Mouse (Mus musculus): Measurements from ENCODE around the gene Maf.

Maf gene

GRCm38 (mm10) chr8:115707731-115708590, at the start of gene Maf:
Gene Maf, minus strand, starts transcription at chr8:115707794.
- DNase-seq (ENCODE audit: low spot score in 2 of 2), result peak; percentile 78

GRCm38 (mm10) chr8:115756965-115757364, 49.4 kb upstream of the Maf start:
- no peak for DNase-seq (ENCODE audit: low spot score in 2 of 2)

DNA sequence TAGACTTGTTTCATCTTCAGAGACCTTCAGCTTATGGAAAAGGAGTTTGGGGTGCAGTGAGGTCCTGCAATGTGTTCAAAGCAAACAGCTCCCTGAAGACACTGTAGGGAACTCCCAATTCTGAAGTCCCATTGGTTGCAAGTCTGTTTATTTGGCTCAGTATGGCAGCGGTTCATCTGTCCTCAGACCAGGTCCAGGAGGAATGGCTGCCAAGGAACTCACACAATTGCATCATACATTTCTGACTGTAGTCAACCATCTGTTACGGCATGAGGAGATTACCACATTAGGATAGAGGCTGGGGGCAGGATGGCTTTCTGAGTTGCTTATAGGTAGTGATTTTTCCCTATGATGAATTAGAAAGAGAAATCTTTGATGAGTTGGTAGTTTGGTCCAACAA, 48.4 kb upstream of the Maf start:
- DNase-seq (ENCODE audit: low spot score in 2 of 2), result no peak

DNA sequence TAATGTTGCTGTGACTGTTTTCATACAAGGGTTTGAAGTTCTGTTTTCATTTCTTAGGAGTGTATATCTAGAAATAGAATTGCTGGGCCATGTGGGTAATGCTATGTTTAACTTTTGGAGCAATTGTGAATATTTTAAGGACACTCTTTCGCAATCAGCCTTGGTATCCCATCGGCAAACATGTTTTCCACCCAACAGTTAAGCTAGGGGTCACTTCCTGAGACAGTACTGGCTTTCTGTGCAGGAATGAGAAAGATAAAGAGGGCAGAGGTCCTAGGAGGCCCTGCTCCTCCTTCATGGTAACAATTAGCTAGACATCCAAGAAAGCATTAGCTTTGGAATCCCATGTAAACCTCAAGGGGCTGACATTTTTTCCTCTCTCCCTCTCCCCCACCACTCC, 47.1 kb upstream of the Maf start:
- no peak for DNase-seq (ENCODE audit: low spot score in 2 of 2)

DNA sequence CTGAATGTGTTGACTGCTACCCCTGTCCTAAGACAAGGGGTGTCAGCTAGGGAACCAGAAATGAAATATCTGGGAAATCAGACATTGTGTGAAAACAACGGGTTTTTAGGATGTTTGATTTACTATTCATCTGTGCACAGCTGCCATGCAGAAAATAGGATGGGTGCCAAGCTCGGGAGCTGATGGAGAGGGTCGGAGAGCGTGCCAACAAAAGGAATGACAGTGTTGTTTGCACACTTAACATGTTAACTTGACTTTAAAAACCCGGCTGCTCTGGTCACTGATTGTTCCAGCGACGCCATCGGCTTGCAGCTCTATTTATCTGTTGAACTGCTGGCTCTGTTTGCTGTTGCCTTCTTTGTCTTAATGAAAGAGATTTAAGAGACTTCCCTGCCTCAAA, 46.2 kb upstream of the Maf start:
- no peak for DNase-seq (ENCODE audit: low spot score in 2 of 2)

DNA sequence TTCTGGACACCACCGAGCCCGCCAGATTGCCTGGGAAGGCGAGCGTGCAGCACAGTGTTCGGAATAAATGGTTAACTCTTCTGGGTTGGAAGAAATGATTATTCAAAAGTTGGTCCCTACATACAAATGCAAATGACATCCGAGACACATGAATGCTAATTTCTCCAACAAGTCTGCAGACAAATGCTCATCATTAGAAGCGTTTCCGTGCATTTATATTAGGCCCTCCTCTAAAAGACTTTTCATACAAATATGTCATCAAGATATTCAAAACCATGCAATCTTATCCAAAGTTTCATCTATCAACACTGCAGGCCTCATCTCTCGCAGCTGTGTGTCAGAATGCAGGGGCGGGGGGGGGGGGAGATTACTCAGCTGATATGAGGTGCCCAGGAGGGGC, 39.8 kb upstream of the Maf start:
- no peak for DNase-seq (ENCODE audit: low spot score in 2 of 2)

DNA sequence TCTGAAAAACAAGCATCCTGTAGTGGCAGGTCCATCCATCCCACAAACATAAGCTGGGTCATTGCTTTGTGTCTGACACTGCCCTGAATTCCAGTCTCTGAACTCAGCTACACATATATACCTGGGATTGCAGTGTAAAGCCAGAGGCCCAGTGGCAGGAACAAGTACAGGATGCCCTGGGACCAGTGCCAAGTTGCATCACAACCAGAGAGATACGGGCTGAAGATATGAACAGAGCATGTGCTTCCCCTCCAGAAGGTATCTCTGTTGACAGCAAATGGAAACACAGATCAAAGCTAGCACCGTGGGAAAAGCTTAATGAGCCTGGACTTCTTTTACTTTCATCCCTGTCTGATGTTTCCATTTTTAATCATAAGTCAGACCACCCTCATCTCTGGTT, 38.1 kb upstream of the Maf start:
- no peak for DNase-seq (ENCODE audit: low spot score in 2 of 2)

DNA sequence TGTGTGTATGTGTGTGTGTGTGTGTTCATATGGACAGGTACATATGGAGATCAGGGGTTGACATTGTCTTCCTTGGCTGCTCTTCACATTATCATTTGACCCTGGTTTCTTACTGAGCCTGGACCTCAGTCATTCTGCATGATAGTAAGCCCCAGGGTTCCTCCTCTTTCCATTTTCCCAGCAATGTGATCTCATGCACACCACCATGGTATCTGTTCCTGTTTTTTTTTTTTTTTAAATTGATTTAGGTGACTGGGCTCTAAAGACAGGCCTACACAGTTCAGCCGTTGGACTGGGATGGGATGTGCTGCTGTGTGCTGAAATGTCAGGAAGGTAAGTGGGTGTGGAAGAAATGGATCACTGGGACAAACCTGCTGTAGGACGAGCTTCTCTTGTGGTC, 35.8 kb upstream of the Maf start:
- DNase-seq (ENCODE audit: low spot score in 2 of 2), result no peak

GRCm38 (mm10) chr8:115742646-115743045, 35.1 kb upstream of the Maf start:
- DNase-seq (ENCODE audit: low spot score in 2 of 2), result no peak

GRCm38 (mm10) chr8:115741964-115742363, 34.4 kb upstream of the Maf start:
- DNase-seq (ENCODE audit: low spot score in 2 of 2), result no peak

DNA sequence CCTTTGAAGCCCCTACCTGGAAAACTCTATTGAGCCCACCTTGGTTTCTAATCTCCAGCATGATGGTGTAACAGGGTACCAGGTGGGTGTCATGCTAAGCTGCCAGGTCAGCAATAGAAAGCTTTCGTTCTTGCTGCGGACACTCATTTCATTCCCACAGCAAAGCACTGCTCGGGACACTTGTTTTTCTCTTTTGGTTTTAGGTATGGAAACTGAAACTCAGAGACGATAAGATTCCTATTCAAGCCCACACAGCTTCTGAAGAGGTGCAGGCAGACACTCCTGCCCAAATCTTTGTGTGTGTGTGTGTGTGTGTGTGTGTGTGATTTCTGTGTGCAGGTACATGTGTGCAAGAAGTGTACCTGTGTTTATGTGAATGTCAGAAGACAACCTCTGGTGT, 32.2 kb upstream of the Maf start:
- no peak for DNase-seq (ENCODE audit: low spot score in 2 of 2)

DNA sequence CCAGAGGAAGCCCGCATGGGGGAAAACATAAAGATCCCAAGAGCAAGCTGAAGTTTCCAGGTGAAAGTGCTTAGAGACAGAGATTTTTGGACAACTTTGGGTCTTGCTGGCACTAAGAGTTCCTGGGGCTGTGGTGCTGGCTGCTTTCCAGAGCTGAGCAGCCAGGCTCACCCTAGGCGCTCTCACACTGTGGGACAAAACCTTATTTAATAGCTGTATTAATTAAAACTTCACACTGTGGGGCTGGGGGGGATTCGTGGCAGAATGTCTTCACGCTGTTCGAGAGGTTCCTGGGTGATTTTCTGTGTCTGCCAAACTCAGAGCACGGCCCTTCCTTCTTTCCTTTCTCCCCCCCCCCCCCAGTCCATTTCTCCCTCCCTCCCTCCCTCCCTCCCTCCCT, 24.8 kb upstream of the Maf start:
- DNase-seq (ENCODE audit: low spot score in 2 of 2), result no peak

DNA sequence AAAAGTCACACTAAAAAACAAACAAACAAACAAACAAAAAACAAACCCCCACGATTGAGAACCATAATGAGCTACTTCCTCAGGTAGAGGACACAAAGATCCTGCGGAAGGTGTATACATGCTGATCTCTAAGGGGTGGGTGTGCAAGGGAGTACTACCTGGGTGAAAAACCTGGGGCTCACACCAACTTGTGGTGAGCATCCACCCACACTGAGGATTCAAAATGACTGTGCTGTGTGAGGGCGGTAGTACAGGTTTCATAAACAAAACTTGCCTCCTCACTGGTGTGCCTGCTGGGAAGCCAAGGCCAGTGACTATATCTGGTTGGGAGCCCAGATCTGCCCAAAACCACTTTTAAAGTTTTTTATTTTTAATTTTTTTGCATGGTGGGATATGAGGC, 19.2 kb upstream of the Maf start:
- no peak for DNase-seq (ENCODE audit: low spot score in 2 of 2)

DNA sequence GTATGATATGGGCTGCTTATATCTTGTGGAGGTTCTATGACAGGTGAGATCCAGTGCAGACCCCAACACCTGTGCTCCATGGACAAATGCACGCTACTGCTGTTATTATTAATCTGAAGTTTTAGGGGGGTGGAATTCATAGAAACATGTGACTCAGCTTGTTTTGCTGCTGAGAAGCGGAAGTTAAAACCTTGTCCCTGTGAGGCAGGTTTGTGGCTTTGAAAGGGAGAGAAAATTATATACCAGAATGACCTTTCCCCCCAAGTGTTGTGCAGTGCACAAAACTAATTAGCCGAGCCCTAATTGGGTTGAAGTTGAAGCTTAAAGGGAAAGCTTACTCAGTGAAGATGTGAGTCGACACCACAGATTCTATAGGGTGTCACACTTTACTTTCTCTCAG, 18.6 kb upstream of the Maf start:
- no peak for DNase-seq (ENCODE audit: low spot score in 2 of 2)

DNA sequence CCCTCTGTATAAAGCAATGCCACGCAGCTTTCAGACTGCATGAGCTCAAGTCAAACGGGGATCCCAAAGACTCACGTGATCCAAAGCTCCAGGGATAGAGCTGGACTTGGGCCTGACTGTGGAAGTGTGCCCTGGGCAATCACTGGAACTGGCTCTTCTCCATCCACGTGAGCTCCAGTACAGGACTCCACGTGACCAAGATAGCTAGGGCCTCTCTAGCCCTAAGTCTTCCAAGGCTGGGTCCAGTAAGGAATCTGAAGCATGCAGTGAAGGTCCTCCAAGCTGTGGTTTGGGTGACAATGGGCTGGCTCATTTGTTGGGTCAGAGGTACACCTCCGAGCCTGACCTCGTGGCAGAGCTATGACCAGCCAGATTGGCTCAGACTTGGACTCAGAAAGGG, 11.5 kb upstream of the Maf start:
- DNase-seq (ENCODE audit: low spot score in 2 of 2), result no peak

DNA sequence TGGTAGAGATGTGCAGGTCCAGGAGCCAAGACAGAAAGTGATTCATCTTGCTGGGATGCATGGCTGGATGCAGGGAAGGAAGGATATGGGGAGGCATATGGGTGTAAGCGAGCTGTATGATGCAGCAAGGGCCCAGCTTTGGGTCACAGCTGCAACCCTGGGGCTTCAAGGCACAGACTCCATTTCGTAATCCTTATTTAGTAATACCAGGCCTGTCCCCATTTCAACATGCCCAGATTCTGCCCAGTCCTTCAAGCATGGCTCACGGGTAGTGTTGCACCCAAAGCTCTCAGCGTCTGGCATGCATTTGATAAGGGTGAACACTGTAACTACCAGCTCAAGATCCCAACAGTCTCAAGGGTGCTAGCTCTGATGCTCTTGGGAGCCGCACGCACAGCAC, 11.0 kb upstream of the Maf start:
- DNase-seq (ENCODE audit: low spot score in 2 of 2), result no peak

DNA sequence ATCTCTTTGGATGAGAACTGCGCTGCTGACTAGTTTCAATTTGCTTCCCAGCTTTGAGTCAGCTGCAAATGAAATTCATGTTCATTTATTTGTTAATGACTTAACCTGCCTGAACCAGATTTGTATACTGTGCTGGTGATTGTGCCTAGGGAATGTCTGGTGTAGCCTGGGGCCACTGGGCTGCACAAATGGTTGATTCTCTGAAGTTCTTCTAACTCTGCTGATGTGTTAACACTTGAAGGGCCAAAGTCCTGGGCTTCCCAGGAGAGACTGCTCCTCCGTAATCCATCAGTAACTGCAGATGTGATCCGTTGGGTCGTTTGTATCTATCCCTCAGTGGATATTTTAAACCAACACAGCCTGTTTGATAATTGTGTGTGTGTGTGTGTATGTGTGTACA, 7.7 kb upstream of the Maf start:
- DNase-seq (ENCODE audit: low spot score in 2 of 2), result no peak

GRCm38 (mm10) chr8:115711106-115711505, 3.5 kb upstream of the Maf start:
- DNase-seq (ENCODE audit: low spot score in 2 of 2), result no peak

- no peak for DNase-seq (ENCODE audit: low spot score in 2 of 2)
Measured at GRCm38 (mm10) chr8:115709931-115710330, 2.3 kb upstream of the Maf start.

DNA sequence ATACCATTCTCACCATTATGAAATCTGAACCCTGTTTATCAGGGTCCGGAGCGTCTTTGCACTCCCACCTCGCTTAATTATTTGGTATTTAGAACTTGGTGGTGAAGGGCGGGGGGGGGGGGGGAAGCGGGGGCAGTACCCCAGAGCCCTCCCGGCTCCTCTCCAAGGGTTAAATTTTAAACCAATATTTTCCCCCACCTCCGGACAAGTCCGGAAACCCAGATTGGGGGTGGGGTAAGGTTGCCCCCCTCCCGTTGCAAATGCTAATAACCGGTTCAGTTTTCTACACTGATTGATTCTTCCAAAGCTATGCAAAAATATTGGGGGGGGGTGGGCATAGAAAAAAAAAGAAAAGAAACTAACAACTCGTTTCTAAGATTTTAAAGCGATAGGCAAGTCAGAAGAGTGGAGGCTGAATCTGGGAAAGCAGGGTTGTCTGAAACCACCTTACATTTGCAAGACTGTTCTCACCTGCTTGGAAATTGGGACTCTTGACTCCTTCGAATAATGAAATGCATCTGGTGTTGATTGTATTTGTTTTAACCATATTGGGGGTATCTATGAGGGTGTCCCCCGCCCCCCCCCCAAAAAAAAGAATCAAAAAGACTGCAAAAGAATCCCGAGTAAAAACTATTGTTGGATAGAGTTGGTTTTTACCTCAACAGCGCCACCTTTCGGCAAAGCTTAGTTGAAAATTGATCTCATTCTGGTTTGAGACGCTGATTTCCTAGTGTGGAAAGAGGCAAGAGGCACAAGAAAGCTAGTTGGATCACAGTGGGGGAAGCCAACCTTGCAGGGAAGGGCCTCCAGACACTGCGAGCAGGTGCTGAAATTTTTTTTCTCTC, 1.6 kb upstream of the Maf start:
- peak; percentile 36 to 76 for DNase-seq (ENCODE audit: low spot score in 2 of 2)

- DNase-seq (ENCODE audit: low spot score in 2 of 2), result peak; percentile 17 to 40
Measured at GRCm38 (mm10) chr8:115706861-115707730, 498 bp downstream of the Maf start.

DNA sequence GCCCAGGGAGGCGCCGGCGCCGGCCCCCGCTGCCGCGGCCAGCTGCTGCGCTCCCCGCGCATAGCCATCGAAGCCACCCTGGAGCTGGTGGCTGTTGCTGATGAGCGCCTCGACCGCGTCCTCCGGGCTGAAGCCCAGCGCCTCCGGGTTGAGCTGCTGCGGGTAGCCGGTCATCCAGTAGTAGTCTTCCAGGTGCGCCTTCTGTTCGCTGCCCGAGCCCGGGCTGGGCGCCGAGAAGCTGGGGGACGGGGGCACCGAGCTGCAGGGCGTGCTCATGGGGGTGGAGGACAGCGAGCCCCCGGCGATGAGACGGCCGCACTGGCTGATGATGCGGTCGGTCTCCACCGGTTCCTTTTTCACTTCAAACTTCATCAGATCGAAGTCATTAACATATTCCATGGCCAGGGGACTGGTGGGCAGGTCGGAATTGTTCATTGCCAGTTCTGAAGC, 1.2 kb downstream of the Maf start:
- DNase-seq (ENCODE audit: low spot score in 2 of 2), result no peak
